Mouse (Mus musculus): ENCODE results near the gene Ikzf3.

DNA sequence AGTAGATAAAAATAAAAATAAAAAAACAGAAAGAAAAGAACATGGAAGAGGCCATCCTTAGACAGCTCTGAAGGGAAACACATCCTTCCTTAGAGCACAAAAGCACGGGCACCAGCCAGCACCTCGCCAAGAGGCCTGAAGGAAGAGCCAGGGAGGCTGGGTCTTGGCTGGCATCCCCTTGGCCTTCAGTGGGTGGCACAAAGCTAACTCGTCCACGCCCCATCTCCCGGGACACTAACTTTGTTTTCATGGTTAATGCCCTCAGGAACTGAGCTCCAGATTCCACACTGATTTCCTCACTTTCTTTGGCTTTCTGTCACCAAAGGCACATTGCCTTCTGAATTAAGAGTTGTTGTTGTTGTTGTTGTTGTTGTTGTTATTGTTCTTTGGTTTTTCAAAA, 31.9 kb upstream of the Ikzf3 start:
- TF ChIP-seq MYOD1 (IDR thresholded peaks at IDR 0.05; ENCODE audit: control insufficient read depth in 1 of 3, insufficient read length in 2 of 3, low read depth in 2 of 3) (no peak), MYOG (IDR thresholded peaks at IDR 0.05; ENCODE audit: control insufficient read depth in 1 of 3, insufficient read depth in 1 of 3, insufficient read length in 2 of 3, low read depth in 2 of 3) (no peak), USF1 (IDR thresholded peaks at IDR 0.05; ENCODE audit: low read depth) (no peak), E2F4 (IDR thresholded peaks at IDR 0.05; ENCODE audit: insufficient read depth) (no peak), POLR2A (IDR thresholded peaks at IDR 0.05; ENCODE audit: insufficient read length, low read depth) (no peak), POLR2AphosphoS2 (IDR thresholded peaks at IDR 0.05; ENCODE audit: insufficient read length, low read depth) (no peak), TCF12 (IDR thresholded peaks at IDR 0.05; ENCODE audit: insufficient read depth, poor library complexity, severe bottlenecking) (no peak), CEBPB (IDR thresholded peaks at IDR 0.05; ENCODE audit: insufficient read depth, poor library complexity, severe bottlenecking) (no peak)
